Mouse (Mus musculus) limb, embryonic 10.5 days (tissue): ENCODE measurements at regions not wholly inside any gene's neighbourhood (a gene's known extent, or its start where the extent isn't known, plus 50 kb on each side); places are given as distances from the start of the nearest gene placed in this dataset.

Experiments used
- DNase-seq: peaks from one replicate; pipeline ENCODE4 v3.0.0-alpha.2; 2017; ENCODE audit warnings: low spot score
- H3K27ac ChIP-seq: fragments of 300-500 bp; sonication (generic); 2 replicates; pipeline ENCODE4 v1.5.1; 2016; ENCODE audit warnings: mild to moderate bottlenecking
- H3K27me3 ChIP-seq: fragments of 300-500 bp; sonication (generic); 2 replicates; pipeline ENCODE4 v1.6.1; 2016; ENCODE audit warnings: low read depth, mild to moderate bottlenecking; ENCODE audit not compliant: poor library complexity, severe bottlenecking
- H3K36me3 ChIP-seq: fragments of 300-500 bp; sonication (generic); 2 replicates; pipeline ENCODE4 v1.6.1; 2016; ENCODE audit warnings: mild to moderate bottlenecking, moderate library complexity
- H3K4me1 ChIP-seq: fragments of 300-500 bp; sonication (generic); 2 replicates; pipeline ENCODE4 v1.6.1; 2016
- H3K4me3 ChIP-seq: fragments of 300-500 bp; sonication (generic); 2 replicates; pipeline ENCODE4 v1.5.1; 2016; ENCODE audit warnings: mild to moderate bottlenecking, moderate library complexity
- H3K9me3 ChIP-seq: fragments of 300-500 bp; sonication (generic); replicated peaks from 2 replicates; pipeline ENCODE4 v1.6.1; 2016; ENCODE audit warnings: mild to moderate bottlenecking
- WGBS: fragments of 180-500 bp; shearing (Covaris S2); methylation state at CpG from one replicate; pipeline ENCODE4 v1.1.7; 2016; 5-methylcytosine and 5-hydroxymethylcytosine counted together

DNA sequence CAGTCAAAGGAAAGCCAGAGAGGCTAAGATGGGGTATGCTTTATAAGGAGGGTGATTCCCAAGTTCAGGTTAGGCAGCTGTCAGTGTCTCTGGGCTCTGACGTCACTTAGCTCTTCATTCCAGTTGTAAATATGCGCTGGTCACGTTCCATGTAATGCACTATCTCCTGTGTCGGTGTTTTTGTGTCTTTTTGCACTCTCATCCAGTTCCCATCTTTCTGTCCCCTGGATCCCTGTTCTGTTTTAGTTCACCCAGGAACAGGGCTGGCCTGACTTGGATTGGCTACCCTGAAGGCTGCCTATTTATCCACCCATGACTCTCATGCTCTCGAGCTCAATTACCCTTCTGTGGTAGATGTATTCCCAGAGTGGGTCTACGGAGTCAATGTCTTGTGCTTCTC lies 387.9 kb upstream of the Tmpo start:
- Histone ChIP-seq H3K4me3 (no peak overlapping the region), H3K27ac (no peak overlapping the region), H3K27me3 (no peaks in the 10 kb centered on the region), H3K9me3 (no peaks in the 10 kb centered on the region), H3K4me1 (peaks cover 16% of the 10 kb centered on the region), H3K36me3 (no peaks in the 10 kb centered on the region)
- 91% methylated on average over 6 of the region's 6 CpGs for WGBS
- no peak for DNase-seq

DNA sequence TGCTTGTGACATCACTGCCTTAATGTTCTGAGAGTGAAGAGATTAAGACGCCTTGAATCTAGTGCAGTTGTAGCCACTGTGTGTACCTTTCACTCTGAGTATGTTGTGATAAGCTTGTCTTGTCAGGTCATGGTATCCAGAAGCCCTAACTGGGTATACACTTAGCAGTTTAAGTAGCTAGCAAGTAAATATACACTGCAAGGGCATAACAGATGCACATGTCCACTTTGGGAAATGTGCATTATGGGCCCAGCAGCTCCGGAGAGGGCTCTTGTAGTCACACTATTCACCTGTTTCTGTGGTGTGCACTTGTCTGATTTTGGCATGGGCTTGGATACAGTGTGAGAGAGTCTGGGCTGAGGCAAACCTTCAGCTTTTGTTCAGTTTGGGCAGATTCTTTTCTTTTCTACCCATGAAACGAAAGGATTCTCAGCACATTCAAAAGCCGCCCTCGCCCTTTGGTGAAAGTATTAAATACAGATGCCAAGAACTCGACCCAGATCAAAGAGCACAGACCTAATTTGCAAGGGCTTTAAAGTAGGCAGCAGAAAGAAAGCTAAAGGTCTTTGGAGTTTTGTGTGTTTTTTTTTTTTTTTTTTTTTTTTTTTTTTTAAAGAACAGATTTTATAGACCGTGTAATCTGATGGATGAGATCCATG lies 385.1 kb upstream of the Tmpo start:
- WGBS, result 54% methylated on average over 7 of the region's 7 CpGs
- Histone ChIP-seq H3K4me3 (no peak overlapping the region), H3K27ac (no peak overlapping the region), H3K9me3 (no peaks in the 10 kb centered on the region), H3K36me3 (no peaks in the 10 kb centered on the region), H3K27me3 (no peaks in the 10 kb centered on the region), H3K4me1 (peaks cover 10% of the 10 kb centered on the region)
- no peak for DNase-seq

DNA sequence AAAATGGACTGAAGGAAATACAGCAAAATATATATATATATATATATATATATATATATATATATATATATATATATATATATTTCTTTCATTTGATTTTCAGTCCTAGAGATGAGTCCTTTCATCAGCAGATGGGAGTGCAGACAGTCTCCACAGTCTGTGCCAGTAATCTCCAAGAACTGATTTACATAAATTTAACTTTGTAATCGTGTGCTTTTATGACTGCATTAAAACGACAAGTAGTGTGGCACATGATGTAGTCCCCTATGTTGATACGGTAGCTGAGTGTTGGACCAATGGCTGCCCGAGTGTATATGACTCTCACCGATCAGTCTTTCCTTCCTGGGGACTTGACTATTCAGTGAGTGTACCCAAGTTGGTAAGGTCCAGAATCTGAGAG lies 378.2 kb upstream of the Tmpo start:
- Histone ChIP-seq H3K27me3 (no peaks in the 10 kb centered on the region), H3K4me3 (no peak overlapping the region), H3K27ac (no peak overlapping the region), H3K9me3 (no peaks in the 10 kb centered on the region), H3K36me3 (no peaks in the 10 kb centered on the region), H3K4me1 (no peaks in the 10 kb centered on the region)
- DNase-seq, result no peak
- 94% methylated on average over 5 of the region's 5 CpGs for WGBS

DNA sequence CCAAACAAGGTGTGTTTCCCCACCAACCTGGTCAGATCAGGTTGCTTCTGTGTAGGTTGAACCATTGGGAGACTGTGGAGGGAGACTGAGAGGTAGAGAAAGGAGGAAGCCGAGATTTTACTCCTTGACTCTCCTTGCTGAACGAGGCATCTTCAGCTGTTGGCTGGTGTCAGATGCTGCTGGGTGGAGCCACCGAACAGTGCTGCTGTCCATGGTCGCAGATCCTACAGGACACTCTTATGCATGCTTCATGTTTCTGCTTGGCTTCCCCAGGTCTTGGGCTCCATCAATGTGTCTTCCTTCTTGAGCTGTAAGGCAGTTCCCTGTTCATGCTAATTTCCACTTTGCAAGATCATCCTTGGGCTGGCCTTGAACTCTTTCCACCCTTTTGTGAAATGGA lies 367.0 kb upstream of the Tmpo start:
- Histone ChIP-seq H3K4me1 (no peaks in the 10 kb centered on the region), H3K4me3 (no peak overlapping the region), H3K36me3 (no peaks in the 10 kb centered on the region), H3K9me3 (no peaks in the 10 kb centered on the region), H3K27me3 (0 out of 2 replicates have a peak, but pooled peaks cover 5% of the 10 kb centered on the region), H3K27ac (no peak overlapping the region)
- WGBS, result 57% methylated on average over 4 of the region's 4 CpGs
- DNase-seq, result no peak

DNA sequence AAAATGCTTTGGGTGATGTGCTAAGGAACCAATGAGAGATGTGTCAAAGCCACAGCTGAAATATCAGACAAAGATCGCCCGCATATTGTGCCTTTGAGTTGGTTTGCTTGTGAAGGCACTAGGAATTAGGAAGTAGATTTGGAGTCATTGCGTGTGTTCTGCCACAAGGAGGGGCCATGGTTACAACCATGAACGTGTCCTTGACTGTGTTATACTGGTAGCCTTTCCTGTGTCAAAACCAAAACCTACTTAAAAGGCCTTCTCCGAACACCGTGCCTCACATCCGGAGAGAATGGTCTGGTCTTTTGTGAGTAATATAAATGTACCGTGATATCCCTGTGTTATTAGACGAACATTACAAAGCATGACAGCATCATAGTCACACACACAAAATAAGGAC lies 365.0 kb upstream of the Tmpo start:
- H3K36me3 ChIP-seq, result no peaks in the 10 kb centered on the region
- 0 out of 2 replicates have a peak, but pooled peaks cover 5% of the 10 kb centered on the region for H3K27me3 ChIP-seq
- DNase-seq, result peak; percentile 36
- no peak overlapping the region for H3K27ac ChIP-seq
- H3K4me1 ChIP-seq, result no peaks in the 10 kb centered on the region
- 71% methylated on average over 9 of the region's 9 CpGs for WGBS
- no peaks in the 10 kb centered on the region for H3K9me3 ChIP-seq
- H3K4me3 ChIP-seq, result no peak overlapping the region

DNA sequence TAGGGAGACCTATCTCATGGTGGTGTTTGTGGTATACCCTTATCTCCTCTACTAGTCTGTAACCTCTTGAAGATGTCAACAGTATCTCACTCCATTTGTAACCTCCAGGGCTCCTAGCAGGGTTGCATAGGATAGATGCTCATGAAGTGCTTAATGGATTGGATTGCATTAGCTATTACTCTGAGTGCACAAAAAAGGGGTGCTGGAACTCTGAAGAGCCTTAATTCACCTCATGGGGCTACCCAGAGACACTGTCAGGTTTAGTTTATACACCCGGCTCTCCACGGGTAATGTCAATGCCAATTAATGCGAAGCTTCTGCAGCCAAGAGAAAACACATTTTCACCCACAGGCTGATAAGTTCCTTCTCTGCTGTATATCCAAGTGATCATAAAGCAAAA lies 364.3 kb upstream of the Tmpo start:
- 0 out of 2 replicates have a peak, but pooled peaks cover 5% of the 10 kb centered on the region for H3K27me3 ChIP-seq
- no peak overlapping the region for H3K4me3 ChIP-seq
- DNase-seq, result no peak
- 94% methylated on average over 3 of the region's 3 CpGs for WGBS
- no peaks in the 10 kb centered on the region for H3K4me1 ChIP-seq
- H3K36me3 ChIP-seq, result no peaks in the 10 kb centered on the region
- no peak overlapping the region for H3K27ac ChIP-seq
- H3K9me3 ChIP-seq, result no peaks in the 10 kb centered on the region

DNA sequence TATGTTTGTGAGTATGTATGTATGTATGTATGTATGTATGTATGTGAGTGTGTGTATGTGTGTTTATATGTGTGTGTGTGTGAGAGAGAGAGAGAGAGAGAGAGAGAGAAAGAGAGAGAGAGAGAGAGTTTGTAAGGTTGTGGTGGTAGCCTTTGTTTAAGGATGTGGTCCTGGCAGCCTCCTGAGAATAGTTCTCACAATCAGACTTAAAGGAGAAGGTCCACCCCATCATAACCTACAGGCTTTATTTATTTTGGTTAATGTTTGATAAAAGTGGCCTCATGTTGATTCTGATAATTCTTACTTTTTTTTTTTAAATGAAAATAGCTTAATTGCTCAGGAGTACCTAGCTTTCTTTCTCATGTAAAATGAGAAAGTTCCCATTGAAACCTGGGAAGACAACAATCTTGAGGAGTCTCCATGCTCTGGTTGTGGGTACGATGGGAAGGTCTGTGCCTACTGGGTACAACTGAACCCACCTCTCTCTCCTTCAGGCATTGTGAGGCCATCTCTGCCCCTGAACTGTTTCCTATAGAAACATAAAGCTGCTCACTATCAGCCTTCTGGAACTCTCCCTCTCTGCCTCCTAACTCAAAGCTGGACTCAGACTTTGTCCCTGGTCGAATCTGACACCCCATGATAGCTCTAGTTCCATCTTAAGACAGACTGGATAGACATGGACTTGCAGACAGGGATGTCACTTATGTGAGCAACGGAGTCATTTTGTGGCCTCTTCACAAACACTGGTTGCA lies 362.2 kb upstream of the Tmpo start:
- Histone ChIP-seq H3K27me3 (0 out of 2 replicates have a peak, but pooled peaks cover 5% of the 10 kb centered on the region), H3K9me3 (no peaks in the 10 kb centered on the region), H3K36me3 (no peaks in the 10 kb centered on the region), H3K4me3 (no peak overlapping the region), H3K4me1 (no peaks in the 10 kb centered on the region), H3K27ac (no peak overlapping the region)
- WGBS, result 83% methylated on average over 3 of the region's 3 CpGs
- DNase-seq, result no peak

DNA sequence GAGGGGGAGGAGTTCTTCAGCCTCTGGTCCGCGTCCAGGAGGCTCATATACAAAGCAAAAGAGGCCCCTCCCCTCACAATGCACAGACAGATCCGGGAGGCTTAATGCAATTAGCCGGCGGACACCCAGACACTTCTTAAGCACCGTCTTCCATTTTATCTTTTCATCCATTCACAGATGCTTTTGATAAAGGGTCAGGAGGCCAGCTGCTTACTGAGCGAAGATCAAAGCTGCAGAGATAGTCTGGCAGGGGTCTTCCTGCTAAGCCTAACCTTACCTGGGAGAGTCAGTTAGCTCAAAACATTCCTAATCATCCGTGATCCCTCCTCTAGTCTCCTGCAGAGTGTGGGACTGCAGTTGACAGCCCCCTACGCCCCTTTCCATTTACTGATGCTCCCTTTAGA lies 361.1 kb upstream of the Tmpo start:
- no peak for DNase-seq
- no peak overlapping the region for H3K4me3 ChIP-seq
- H3K9me3 ChIP-seq, result no peaks in the 10 kb centered on the region
- 0 out of 2 replicates have a peak, but pooled peaks cover 5% of the 10 kb centered on the region for H3K27me3 ChIP-seq
- no peak overlapping the region for H3K27ac ChIP-seq
- no peaks in the 10 kb centered on the region for H3K36me3 ChIP-seq
- no peaks in the 10 kb centered on the region for H3K4me1 ChIP-seq
- 2% methylated on average over 9 of the region's 9 CpGs for WGBS

DNA sequence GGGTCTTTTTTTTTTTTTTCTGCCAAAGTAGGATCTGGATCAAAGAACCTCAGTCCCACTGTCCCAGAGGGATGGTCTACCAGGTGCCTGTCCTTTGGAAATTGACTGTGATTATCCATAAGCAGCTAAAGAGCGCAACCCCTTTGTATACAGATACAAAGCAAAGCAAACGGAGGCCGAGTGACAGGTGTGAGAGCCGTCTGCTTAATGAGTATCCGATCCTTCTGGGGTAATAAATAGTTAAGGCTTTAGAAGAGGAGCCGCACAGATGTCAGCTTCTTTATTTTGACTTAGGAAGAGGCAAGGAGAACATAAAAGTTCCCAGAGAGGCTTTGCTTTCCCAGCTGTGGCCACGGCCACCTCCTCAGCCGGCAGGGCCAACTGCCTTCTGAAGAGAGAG lies 356.1 kb upstream of the Tmpo start:
- Histone ChIP-seq H3K27ac (no peak overlapping the region), H3K4me1 (no peaks in the 10 kb centered on the region), H3K9me3 (no peaks in the 10 kb centered on the region), H3K27me3 (no peaks in the 10 kb centered on the region), H3K36me3 (no peaks in the 10 kb centered on the region), H3K4me3 (no peak overlapping the region)
- WGBS, result 24% methylated on average over 8 of the region's 8 CpGs
- no peak for DNase-seq

DNA sequence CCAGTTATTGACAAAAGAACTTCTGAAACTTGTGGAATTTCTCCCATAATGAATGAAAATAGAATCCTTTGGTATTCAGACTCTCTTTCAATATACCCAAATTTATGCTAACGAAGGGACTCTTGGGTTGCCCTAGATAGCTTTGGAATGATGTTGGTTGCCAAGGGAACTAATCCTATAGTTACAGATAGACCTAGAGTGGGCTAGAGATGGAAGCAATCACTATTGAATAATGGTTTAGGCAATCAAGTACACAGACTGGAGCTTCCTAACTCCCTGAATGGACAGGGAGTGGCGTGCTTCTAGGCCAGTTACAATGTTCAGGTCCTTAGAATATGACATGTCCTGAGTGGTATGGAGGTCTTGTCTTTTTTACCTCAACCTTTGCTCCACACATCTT lies 354.3 kb upstream of the Tmpo start:
- H3K9me3 ChIP-seq, result no peaks in the 10 kb centered on the region
- H3K4me1 ChIP-seq, result no peaks in the 10 kb centered on the region
- no peak for DNase-seq
- H3K4me3 ChIP-seq, result no peak overlapping the region
- no peaks in the 10 kb centered on the region for H3K27me3 ChIP-seq
- no peak overlapping the region for H3K27ac ChIP-seq
- no peaks in the 10 kb centered on the region for H3K36me3 ChIP-seq
- WGBS, result 81% methylated on average over 2 of the region's 2 CpGs

DNA sequence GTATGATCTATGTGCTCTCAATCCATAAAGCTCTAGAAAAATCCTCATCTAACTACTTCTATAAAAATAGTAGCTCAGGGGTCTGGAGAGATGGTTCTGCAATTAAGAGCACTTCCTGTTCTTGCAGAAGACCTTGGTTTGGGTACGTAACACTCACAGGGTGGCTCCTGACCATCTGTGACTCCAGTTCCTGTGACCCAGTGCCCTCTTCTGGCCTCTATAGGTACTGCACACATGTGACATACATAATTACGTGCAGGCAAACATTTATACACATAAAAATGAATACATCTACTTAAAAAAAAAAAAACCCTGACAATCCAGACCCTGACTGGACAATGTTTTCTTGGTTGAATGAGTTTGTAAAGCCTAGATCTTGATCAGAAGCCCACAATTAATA lies 347.2 kb upstream of the Tmpo start:
- no peak overlapping the region for H3K4me3 ChIP-seq
- 83% methylated on average over 2 of the region's 2 CpGs for WGBS
- no peaks in the 10 kb centered on the region for H3K27me3 ChIP-seq
- no peaks in the 10 kb centered on the region for H3K9me3 ChIP-seq
- H3K27ac ChIP-seq, result no peak overlapping the region
- no peaks in the 10 kb centered on the region for H3K36me3 ChIP-seq
- no peak for DNase-seq
- H3K4me1 ChIP-seq, result no peaks in the 10 kb centered on the region

DNA sequence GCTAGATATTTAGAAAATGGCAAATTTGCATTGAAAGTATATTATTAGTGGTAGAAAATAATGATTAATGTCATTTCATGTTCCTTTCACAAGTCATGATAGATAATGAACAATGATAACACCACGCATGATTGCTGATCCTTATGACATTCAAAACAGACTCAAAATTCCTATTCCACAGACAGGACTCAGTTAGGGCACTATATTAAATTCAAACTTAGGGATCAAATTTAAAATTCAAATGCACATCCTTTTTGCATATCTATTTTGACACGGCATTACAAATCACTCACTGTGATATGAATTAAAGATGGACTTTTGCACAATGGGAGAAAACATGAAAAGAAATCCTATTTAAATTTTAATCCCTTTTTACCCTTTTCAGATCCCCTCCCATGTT lies 340.1 kb upstream of the Tmpo start:
- Histone ChIP-seq H3K4me3 (no peak overlapping the region), H3K9me3 (no peaks in the 10 kb centered on the region), H3K27ac (no peak overlapping the region), H3K4me1 (no peaks in the 10 kb centered on the region), H3K27me3 (no peaks in the 10 kb centered on the region), H3K36me3 (no peaks in the 10 kb centered on the region)
- DNase-seq, result no peak
- 93% methylated on average over 2 of the region's 2 CpGs for WGBS

DNA sequence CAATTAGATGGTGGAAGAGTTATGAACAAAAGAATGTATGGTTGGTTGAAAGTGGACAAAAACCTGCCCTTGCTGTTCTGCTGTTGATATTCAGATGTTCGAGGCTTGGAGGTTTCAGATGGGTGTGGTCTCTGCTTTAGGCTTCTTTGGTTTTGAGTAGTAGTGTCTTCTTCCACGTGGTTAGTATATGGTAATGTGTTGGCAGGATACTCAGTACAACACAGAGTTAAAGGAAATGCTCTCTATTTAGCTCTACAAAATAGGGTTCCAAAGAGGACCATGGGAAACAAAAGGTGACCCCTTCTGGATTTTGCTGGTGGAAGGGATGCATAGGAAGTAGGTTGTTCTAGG lies 333.9 kb upstream of the Tmpo start:
- no peaks in the 10 kb centered on the region for H3K27me3 ChIP-seq
- no peaks in the 10 kb centered on the region for H3K36me3 ChIP-seq
- H3K4me3 ChIP-seq, result no peak overlapping the region
- H3K9me3 ChIP-seq, result no peaks in the 10 kb centered on the region
- H3K27ac ChIP-seq, result no peak overlapping the region
- H3K4me1 ChIP-seq, result no peaks in the 10 kb centered on the region
- 79% methylated on average over 2 of the region's 2 CpGs for WGBS
- no peak for DNase-seq
